Mouse (Mus musculus) layer of hippocampus, adult 18-20 months (tissue): ENCODE data around the gene Ap1b1. TPM values are rescaled to one million over a fixed set of nuclear protein-coding genes. Genes with fewer than 3 reads are reported as not detected.
A peak's percentile ranks its signal among the peaks of the same experiment; 100 is the strongest.

Experiments used
- DNase-seq, 2 experiments: peaks; one replicate each; pipeline ENCODE4 v3.0.0; 2022; ENCODE audit warnings: low spot score in 2 of 2
- long read RNA-seq: library from polyadenylated mRNA; stranded (forward); transcript quantifications from one replicate; pipeline ENCODE4 v2.0.0, GENCODE M21; 2021
- total RNA-seq, 2 experiments: library from RNA; stranded (reverse); gene quantifications; 2 replicates each; pipeline ENCODE4 v1.2.3; 2021

The Ap1b1 gene
- 100 to 1,000 TPM; 155 TPM for total RNA-seq
- long read RNA-seq, full-length matches to known transcripts, result 10 of 114 reads
- long read RNA-seq, partial matches to known transcripts, result 35 of 114 reads
- long read RNA-seq, other reads (novel, unspliced or antisense), result 69 of 114 reads

DNA sequence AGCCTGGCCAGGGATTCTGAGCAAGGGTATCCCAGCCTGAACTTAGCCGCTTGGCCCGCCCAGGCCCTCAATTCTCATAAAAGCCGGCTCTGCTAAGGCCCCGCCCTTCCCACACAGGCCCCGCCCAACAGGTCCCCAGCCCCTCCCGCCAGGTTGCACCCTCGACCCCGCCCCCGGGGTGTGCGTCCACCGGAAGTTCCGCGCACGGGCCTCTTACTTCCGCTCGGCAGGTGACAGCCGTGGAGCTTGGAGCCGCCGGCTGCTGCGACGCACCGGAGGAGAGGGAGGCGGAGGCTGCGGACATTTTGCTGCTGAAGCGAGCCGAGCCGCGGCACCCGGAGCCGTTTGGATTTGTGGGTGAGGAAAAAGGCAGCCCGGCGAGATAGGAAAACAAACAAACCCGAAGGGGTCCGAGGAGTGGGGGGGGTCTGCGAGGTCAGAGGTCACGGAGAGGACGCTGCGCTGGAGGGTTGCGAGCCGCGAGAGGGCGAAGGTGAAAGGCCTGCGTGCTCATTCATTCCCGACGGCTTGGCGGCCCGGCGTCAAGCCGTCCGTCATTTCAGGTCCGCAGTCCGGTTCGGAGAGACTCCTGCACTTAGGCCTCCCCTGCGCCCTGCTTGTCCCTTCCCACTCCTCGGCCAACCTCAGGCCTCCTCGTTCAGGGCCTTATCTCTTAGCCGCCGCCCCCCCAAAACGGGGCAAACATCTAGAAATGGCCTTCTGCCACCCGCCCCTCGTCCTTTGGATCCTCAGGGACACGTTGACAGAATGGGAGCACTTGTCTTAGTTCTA lies at the start of gene Ap1b1:
Ap1b1 (plus strand) TSS at position 130 of the 792 bp plus-strand sequence.
- peak; percentile 84 to 89 for DNase-seq

GRCm38 (mm10) chr11:4946530-4946929 lies 40.1 kb upstream of the Ap1b1 start:
- no peak for DNase-seq

GRCm38 (mm10) chr11:4946947-4947812 lies 39.4 kb upstream of the Ap1b1 start:
- DNase-seq, result peak; percentile 87 to 89

- peak in 1 of 2 experiments; percentile 22 for DNase-seq
Measured at GRCm38 (mm10) chr11:4947813-4948174, 38.8 kb upstream of the Ap1b1 start, which contains the start of gene Nefh. Gene Nefh, minus strand, starts transcription at chr11:4948064.

GRCm38 (mm10) chr11:4948792-4949191 lies 37.8 kb upstream of the Ap1b1 start:
- DNase-seq, result no peak

- DNase-seq, result no peak
Measured at GRCm38 (mm10) chr11:4949256-4950044, 37.2 kb upstream of the Ap1b1 start.

- no peak for DNase-seq
Measured at GRCm38 (mm10) chr11:4953401-4953800, 33.2 kb upstream of the Ap1b1 start.

DNA sequence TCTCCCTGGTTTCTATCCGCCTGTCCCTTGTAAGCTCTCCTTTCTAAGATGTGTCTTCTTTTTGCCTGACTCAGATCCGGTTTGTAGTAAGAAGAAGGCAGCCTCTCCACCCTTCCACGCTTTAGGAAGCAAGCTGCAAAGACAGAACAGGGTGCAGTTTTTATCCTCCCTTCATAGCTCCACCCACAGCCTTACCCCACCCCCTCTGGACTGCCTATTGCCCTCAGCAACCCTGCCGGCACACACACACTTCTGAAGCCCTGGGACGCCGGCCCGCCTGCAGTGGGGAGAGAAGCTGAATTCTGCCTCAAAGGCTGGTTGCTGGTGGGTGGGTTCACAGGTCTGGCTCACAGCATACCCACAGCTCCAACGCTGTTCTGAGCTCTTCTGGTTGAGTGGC lies 32.7 kb upstream of the Ap1b1 start:
- DNase-seq, result no peak

DNA sequence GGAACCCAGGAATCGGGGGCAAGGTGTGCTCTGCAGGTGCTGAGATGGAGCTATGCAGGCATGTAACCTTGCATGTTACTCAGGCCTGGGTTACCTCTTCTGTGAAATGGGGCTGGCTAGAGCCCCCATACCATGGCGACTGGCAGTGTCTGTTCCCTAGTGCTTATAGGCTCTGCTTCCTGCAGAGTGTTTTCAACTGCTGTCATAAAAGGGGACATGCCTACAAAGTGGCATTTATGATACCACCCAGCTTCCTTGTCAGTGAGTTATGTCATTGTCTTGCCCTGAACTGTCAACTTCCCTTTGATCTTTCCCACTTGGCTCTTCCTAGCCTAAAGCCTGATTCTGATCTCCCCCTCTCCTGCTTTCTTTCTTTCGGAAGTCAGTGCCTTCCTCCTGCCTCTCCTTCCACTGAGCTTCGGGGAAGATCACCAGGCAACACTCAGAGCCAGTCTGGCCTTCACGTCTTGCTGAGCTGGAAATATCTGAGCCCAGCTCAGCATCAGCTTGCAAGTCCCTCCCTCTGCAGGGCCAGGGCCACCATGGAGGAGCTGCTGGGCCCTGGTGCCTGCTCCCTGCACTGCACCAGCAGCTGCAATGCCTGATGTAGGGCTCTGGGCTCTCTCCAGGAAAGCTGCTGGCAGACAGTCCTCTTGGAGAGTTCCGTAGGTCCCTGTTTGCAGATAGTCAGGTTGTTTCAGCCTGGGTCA lies 23.4 kb upstream of the Ap1b1 start:
- no peak for DNase-seq

GRCm38 (mm10) chr11:4966325-4966724 lies 20.3 kb upstream of the Ap1b1 start:
- no peak for DNase-seq

DNA sequence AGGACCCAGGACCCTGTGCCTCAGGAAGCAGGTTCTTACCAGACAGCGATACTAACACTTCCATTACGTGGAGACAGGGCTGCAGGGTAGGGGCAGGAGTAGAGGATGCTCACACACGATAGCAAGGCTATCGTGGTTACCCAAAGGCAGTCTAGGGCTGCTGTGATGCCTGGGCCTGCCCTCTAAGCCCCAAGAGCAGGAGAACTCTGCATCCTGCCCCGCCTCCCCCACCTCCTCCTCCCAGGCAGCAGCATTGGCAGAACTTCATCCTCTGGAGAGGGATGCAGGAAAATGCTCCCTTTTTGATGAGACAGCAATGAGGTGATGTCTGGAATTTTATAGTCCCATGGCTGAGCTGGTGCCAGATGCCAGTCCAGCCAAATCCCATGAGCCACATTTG lies 19.7 kb upstream of the Ap1b1 start:
- no peak for DNase-seq

- DNase-seq, result no peak
Measured at GRCm38 (mm10) chr11:4967549-4967948, 19.1 kb upstream of the Ap1b1 start.

GRCm38 (mm10) chr11:4968376-4968775 lies 18.2 kb upstream of the Ap1b1 start:
- DNase-seq, result no peak

- DNase-seq, result peak; percentile 19 to 76
Measured at GRCm38 (mm10) chr11:4972967-4973870, 13.4 kb upstream of the Ap1b1 start.

DNA sequence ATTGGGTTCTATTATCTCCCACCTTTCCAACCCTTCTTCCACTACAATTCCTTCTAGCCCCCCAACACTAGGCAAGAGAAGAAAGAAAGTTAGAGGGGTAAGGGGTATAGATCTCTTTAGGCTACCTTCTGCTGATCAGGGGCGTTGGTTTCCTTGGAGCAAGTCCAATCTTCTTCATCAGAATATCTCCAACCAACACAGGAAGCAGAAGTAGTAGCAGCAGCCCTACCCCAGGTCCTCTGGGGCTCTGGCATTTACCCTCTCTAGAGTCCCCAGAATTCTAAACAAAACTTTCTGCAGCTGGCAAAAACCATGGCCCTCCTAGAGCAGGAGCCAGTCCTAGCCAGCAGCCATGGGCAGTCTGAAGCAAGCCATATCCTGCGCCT lies 12.8 kb upstream of the Ap1b1 start:
- no peak for DNase-seq

DNA sequence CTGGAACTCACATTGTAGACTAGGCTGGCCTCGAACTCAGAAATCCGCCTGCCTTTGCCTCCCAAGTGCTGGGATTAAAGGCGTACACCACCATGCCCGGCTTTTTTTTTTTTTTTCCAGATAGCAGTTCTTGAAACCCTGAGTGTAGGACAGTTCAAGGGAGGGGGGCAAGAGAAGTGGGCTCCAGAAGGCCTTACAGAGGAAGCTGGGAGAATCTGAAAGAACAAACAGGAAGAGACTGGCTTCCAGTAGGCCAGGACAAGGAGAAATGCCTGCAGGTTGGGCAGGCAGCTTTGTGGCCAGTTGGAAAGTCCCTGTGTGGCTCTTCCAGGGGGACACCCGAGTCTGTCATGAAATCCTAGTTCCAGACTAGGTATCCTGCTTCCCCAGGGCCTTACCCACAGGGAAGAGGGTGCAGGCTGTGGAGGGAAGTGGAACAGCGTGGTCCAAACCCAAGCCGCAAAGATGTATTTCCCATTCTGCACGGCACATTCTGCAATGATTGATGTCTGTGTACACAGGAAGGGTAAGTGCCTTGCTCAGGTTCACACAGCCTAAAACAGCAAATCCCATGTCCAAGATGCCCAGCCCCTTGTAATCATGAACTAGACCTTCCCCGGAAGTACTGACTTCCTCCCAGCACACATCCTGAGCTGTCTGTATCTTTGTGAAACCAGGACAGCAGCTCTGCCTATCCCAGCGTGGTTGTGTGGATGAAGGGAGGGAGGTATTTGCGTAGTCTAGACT lies 12.1 kb upstream of the Ap1b1 start:
- no peak for DNase-seq

- peak; percentile 47 to 60 for DNase-seq
Measured at GRCm38 (mm10) chr11:4975623-4976022, 11.0 kb upstream of the Ap1b1 start.

- DNase-seq, result no peak
Measured at GRCm38 (mm10) chr11:4983010-4983409, 3.6 kb upstream of the Ap1b1 start.

DNA sequence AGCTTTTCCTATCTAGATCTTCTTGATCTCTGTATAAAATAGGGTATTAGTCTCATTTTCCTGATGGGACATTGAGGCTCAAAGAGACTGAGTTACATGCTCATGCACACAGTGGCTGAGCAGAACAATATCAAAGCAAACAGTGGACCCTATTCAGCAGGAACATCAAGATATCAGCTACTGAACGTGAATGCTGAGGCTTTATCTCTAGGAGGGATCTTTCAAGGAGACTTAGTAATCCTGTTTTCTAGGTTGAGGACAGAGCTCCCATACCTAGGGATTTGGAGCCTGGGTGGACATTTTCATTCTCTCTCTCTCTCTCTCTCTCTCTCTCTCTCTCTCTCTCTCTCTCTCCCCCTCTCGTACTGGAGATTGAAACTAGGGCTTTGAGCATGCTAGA lies 3.1 kb upstream of the Ap1b1 start:
- no peak for DNase-seq
